Mouse (Mus musculus): ENCODE results near the gene Bad. TPM values are rescaled to one million over a fixed set of nuclear protein-coding genes. Genes with fewer than 3 reads are reported as not detected.

Bad gene
- polyA plus RNA-seq, 1 experiment from 2014 or later: 70.1 TPM

DNA sequence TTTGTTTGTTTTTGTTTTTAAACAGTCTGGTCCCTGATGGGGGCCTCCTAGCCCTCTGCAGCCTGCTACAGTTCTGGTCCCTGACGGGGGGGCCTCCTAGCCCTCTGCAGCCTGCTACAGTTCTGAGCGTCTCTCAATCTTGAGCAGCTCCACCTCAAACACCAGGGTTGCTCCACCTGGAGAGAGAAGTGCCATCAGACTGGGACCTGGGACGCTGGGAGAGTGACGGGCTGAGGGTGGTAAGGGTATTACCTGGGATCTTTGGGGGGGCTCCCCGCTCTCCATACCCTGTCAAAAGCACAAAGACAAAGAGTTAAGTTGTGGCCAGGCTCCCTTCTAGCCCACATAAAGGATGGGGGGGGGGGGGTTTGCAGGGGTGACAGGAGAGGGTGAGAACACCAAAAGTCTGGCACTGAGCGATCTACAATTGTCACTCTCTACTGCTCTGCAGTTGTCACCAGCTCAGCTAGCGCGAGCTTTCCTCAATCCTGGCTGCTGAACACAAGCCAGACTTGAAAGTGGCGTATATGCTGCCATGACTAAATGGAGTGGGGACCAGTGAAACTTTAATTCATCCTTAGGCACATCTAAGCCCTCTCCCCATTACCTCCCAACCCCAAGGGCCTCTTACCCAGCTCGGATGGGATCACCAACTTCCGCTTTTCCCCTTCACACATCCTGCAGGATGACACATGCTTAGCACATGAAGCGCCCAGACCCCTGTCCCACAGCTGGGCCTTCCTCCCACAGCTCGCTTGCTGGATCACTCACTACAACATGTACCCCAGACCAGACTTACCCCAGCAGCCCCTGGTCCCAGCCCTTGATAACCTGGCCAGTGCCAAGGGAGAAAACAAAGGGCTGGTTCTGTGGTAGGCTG lies 36.3 kb downstream of the Bad start:
- H3K4me1 ChIP-seq (replicated peaks; ENCODE audit: control insufficient read depth, insufficient read depth, low read length): no peaks in the 10 kb centered on the region
- ATAC-seq: no peak
- no peak overlapping the region for H3K4me3 ChIP-seq (ENCODE audit: low read depth, low read length)
- H3K9ac ChIP-seq (ENCODE audit: low read depth, low read length): no peak overlapping the region
- peaks cover 8% of the 10 kb centered on the region; the same call in 1 of the 2 replicates for H3K36me3 ChIP-seq (ENCODE audit: control insufficient read depth, insufficient read depth)
- peak overlapping the region; percentile 57; the same call in 1 of the 2 replicates for H3K27ac ChIP-seq (ENCODE audit: low read depth, low read length)
- H3K4me2 ChIP-seq (replicated peaks; ENCODE audit: low read depth): peak overlapping the region; percentile 75
- H3K9me3 ChIP-seq (ENCODE audit: control insufficient read depth): no peaks in the 10 kb centered on the region
- TF ChIP-seq CTCF (IDR thresholded peaks at IDR 0.05; ENCODE audit: low read depth): no peak
- no peaks in the 10 kb centered on the region for H3K27me3 ChIP-seq (replicated peaks; ENCODE audit: control insufficient read depth, insufficient read depth, low read length)
- WGBS: 66% methylated on average over 12 of the region's 13 CpGs

DNA sequence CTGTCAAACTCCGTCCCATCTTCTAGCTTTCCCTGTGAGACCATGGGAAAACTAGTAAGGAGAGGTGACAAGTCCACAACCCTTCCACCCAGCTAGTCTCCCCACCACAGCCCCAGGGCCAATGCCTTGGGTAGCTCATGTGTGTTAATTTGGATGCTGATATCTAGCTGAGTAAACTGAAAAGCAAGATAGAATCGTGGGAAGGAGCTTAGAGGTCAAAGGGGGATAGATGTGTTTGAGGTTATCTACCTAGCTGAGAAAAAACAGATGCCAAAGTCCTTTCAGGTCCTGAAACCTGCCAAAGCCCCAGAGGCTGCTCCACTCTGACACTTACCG lies 36.9 kb downstream of the Bad start:
- no peaks in the 10 kb centered on the region for H3K4me1 ChIP-seq (replicated peaks; ENCODE audit: control insufficient read depth, insufficient read depth, low read length)
- no peak overlapping the region; the same call in 1 of the 2 replicates for H3K9ac ChIP-seq (ENCODE audit: low read depth, low read length)
- H3K4me3 ChIP-seq (ENCODE audit: low read depth, low read length): peak overlapping the region; percentile 72
- no peaks in the 10 kb centered on the region for H3K27me3 ChIP-seq (replicated peaks; ENCODE audit: control insufficient read depth, insufficient read depth, low read length)
- peaks cover 8% of the 10 kb centered on the region; the same call in 1 of the 2 replicates for H3K36me3 ChIP-seq (ENCODE audit: control insufficient read depth, insufficient read depth)
- H3K9me3 ChIP-seq (ENCODE audit: control insufficient read depth): no peaks in the 10 kb centered on the region
- peak overlapping the region; percentile 75 for H3K4me2 ChIP-seq (replicated peaks; ENCODE audit: low read depth)
- no peak for ATAC-seq
- peak overlapping the region; percentile 57; the same call in 1 of the 2 replicates for H3K27ac ChIP-seq (ENCODE audit: low read depth, low read length)
- no peak for TF ChIP-seq CTCF (IDR thresholded peaks at IDR 0.05; ENCODE audit: low read depth)
- WGBS: 25% methylated on average over 3 of the region's 3 CpGs

DNA sequence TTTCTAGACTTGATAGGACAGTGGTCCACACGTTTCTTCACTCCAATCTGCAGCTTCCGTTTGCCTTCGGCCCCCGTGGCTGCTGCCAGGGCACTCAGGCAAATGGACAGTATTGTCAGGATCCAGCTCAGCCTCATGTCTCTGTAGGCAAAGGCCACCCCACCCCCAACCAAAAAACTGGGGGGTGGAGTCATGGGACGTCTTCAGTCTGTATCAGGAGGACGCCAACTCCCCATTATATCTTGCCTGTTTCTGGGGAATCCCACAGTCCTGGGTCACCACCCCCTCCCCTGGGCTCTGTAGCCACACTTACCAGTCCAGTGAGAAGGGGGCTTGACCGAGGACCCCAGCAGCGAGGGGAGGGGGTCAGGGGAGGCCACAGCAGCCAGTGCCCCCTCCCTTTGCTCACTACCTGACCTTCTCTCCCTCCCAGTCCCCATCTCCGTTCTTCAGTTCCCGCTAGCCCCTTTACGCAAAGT lies 37.4 kb downstream of the Bad start:
- TF ChIP-seq CTCF (IDR thresholded peaks at IDR 0.05; ENCODE audit: low read depth): no peak
- H3K27ac ChIP-seq (ENCODE audit: low read depth, low read length): peak overlapping the region; percentile 57
- H3K36me3 ChIP-seq (ENCODE audit: control insufficient read depth, insufficient read depth): peaks cover 10% of the 10 kb centered on the region; the same call in 1 of the 2 replicates
- no peaks in the 10 kb centered on the region for H3K4me1 ChIP-seq (replicated peaks; ENCODE audit: control insufficient read depth, insufficient read depth, low read length)
- H3K4me3 ChIP-seq (ENCODE audit: low read depth, low read length): peak overlapping the region; percentile 72
- WGBS: 4% methylated on average over 11 of the region's 11 CpGs
- H3K4me2 ChIP-seq (replicated peaks; ENCODE audit: low read depth): peak overlapping the region; percentile 75
- no peaks in the 10 kb centered on the region for H3K27me3 ChIP-seq (replicated peaks; ENCODE audit: control insufficient read depth, insufficient read depth, low read length)
- H3K9me3 ChIP-seq (ENCODE audit: control insufficient read depth): no peaks in the 10 kb centered on the region
- no peak for ATAC-seq
- H3K9ac ChIP-seq (ENCODE audit: low read depth, low read length): peak overlapping the region; percentile 71

DNA sequence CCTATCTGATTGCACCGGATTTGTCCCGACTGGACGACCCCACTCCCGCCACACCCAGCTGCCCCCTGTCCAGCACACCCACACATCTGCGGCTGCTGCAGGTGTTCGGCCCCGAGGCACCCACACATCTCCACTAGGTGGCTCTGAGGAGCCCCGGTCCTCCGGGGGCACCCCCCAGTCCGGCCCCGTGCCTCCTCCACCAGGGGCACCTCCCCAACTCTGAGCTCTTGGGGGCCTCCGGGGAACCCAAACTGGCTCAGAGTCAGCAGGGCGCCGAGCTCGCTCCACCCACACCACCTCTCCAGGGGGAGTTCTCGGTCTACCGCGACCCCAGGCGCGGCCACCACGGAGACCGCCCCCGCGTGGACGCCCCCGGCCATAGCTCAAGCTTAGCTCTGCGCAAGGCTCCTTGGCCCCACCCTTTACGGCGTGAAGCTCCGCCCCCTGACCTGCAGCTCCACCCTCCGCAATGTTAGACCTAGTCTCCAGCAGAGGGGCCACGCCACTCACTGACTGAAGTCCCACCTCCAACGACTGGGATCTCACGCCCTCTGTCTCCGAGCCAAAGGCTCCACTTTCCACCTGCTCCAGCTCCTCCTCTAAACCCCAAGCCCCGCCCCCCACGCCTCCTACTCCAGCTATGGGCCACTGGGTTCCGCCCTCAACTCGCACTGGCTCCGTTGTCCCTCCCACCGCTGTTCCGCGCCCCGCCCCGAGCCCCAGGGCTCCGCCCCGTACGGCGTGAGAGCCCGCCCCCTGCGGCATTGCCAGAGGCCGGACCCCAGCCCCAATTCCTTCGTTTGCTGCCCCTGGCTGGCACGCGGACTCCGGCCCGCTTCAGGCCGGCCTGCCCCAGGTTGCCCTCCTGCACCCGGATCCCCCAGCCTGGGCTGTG lies 38.1 kb downstream of the Bad start:
- no peaks in the 10 kb centered on the region for H3K4me1 ChIP-seq (replicated peaks; ENCODE audit: control insufficient read depth, insufficient read depth, low read length)
- H3K9me3 ChIP-seq (ENCODE audit: control insufficient read depth): no peaks in the 10 kb centered on the region
- H3K4me3 ChIP-seq (ENCODE audit: low read depth, low read length): peak overlapping the region; percentile 72
- peak overlapping the region; percentile 75 for H3K4me2 ChIP-seq (replicated peaks; ENCODE audit: low read depth)
- H3K27ac ChIP-seq (ENCODE audit: low read depth, low read length): peak overlapping the region; percentile 76
- peak overlapping the region; percentile 71 for H3K9ac ChIP-seq (ENCODE audit: low read depth, low read length)
- ATAC-seq: peak; percentile 89
- H3K27me3 ChIP-seq (replicated peaks; ENCODE audit: control insufficient read depth, insufficient read depth, low read length): no peaks in the 10 kb centered on the region
- under 1% methylated on average over 57 of the region's 59 CpGs for WGBS
- H3K36me3 ChIP-seq (ENCODE audit: control insufficient read depth, insufficient read depth): peaks cover 12% of the 10 kb centered on the region; the same call in 1 of the 2 replicates
- peak; percentile 86 for TF ChIP-seq CTCF (IDR thresholded peaks at IDR 0.05; ENCODE audit: low read depth)

DNA sequence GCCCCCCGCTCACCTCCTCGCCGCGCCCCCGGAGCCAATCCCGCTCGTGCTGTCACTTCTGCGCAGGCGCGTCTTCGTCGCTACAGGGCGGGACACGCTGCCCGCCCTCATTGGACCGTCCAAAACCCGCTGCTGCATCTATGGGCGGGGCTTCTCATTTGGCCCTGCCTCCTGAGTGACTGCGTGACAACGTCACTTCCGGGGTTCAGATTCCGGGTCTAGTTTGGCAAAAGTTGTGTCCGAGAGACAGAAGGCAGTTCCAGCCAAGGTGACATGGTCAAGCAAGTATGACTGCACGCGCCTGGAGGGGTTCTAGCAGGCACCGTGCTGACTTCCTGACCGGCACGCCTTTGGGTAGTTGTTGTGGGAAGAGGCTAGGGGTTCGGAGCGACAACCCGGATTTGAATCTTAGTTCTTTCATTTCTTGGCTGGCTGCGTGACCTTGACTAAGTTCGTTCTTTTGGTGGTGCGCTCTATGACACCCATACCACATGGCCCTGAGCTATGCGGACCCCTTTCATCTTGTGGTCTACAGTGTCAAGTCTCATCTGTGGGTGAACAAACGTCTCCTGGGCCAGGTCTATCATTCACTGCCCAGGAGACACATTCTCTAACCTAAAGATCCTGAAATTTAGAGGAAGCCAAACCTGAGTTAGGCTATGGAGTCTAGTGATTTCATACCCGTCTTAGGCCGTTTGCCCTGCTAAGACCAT lies 38.9 kb downstream of the Bad start, which contains the start of gene Fkbp2:
Gene Fkbp2, minus strand, starts transcription at position 121 of the 713 bp plus-strand sequence.
- Histone ChIP-seq H3K9me3 (ENCODE audit: control insufficient read depth) (no peaks in the 10 kb centered on the region), H3K4me3 (ENCODE audit: low read depth, low read length) (peak within 1 kb of the TSS; percentile 72), H3K9ac (ENCODE audit: low read depth, low read length) (peak within 1 kb of the TSS; percentile 71), H3K4me1 (replicated peaks; ENCODE audit: control insufficient read depth, insufficient read depth, low read length) (no peaks in the 10 kb centered on the region), H3K36me3 (ENCODE audit: control insufficient read depth, insufficient read depth) (peaks cover 14% of the 10 kb centered on the region; the same call in 1 of the 2 replicates), H3K27me3 (replicated peaks; ENCODE audit: control insufficient read depth, insufficient read depth, low read length) (no peaks in the 10 kb centered on the region), H3K27ac (ENCODE audit: low read depth, low read length) (peak within 1 kb of the TSS; percentile 90), H3K4me2 (replicated peaks; ENCODE audit: low read depth) (peak within 1 kb of the TSS; percentile 75)
- 1% methylated on average over 38 of the region's 38 CpGs for WGBS
- ATAC-seq: peak; percentile 81
- TF ChIP-seq CTCF (IDR thresholded peaks at IDR 0.05; ENCODE audit: low read depth): no peak

Data from intestine, postnatal 0 days (tissue).